Mouse (Mus musculus): ENCODE data around the gene Tmem217.

- TF ChIP-seq CTCF (IDR thresholded peaks at IDR 0.05; ENCODE audit: control insufficient read depth, insufficient read depth, insufficient read length) = no peak
- no peak for TF ChIP-seq MYOG (IDR thresholded peaks at IDR 0.05; ENCODE audit: control insufficient read depth, extremely low read depth, insufficient read length)
- no peak for TF ChIP-seq CEBPB (IDR thresholded peaks at IDR 0.05; ENCODE audit: low read depth)
- TF ChIP-seq MAX (IDR thresholded peaks at IDR 0.05) = no peak
These were observed 32.1 kb upstream of the Tmem217 start for GRCm38 (mm10) chr17:29584306-29584705.
